Mouse (Mus musculus): ENCODE data around the gene Bnc2. TPM values are rescaled to one million over a fixed set of nuclear protein-coding genes. Genes with fewer than 3 reads are reported as not detected.

The Bnc2 gene
- polyA plus RNA-seq, 1 experiment from 2014 or later, result 7.7 TPM

DNA sequence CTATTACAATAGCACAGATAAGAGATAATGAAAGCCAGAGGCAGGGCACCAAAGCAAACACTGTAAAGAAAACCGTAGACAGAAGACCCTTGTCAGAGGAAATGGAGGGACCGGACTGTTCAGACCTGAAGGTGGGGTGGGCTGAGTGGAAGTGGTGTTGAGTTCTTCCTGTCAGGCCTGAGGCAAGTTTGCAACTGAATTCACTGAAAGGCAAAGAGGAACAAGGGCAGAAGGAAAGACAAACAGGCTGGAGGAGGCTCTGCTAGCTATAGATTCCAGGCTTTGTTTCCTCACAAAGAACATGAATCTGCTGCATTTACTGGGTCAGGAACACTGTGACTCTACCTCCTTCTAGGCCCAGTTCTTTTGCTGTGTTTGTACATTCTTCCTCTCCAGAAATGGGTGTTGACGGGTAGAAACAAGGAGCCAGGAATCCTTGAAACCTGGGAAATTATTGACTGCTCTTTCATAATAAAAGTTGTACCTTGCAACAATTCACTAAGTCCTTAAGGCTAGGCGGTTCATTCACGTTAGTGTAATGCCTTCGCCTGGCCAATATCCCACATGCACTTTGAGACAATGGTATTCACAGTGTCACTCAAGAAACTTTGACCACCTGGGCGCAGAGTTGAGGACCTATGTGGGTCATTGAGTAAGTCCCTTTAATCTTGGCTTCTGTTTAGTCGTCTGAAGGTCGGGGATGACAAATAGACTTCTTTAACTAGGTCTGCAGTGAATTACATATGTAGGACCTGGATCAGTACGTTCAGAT lies 445.7 kb downstream of the Bnc2 start:
- no peaks in the 10 kb centered on the region for H3K27me3 ChIP-seq (ENCODE audit: insufficient read depth, poor library complexity, severe bottlenecking)
- peaks cover 3% of the 10 kb centered on the region; the same call in 1 of the 2 replicates for H3K4me1 ChIP-seq
- H3K9me3 ChIP-seq, result no peaks in the 10 kb centered on the region
- no peaks in the 10 kb centered on the region for H3K36me3 ChIP-seq
- DNase-seq (ENCODE audit: low spot score), result peak; percentile 76
- no peak overlapping the region for H3K27ac ChIP-seq
- 64% methylated on average over 10 of the region's 10 CpGs for WGBS
- H3K4me3 ChIP-seq, result no peak overlapping the region

DNA sequence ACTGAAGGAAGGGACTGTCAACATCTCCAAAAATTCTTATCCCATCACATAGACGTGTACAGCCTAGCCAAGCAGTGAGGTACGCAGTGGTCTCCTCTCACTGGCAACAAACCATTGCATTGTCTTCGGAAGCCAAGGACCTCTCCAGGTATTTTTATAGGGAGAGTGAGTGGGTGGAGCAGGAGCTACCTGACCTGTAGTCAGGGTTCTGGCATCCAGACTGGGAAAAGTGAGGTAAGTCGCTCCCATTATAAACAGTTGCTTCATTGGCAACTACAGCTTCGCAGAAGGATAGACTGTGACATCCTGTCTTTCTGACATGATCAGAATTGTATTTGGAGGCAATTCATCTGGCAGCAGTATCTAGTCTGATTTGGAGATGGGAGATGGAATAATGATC lies 446.5 kb downstream of the Bnc2 start:
- H3K27me3 ChIP-seq (ENCODE audit: insufficient read depth, poor library complexity, severe bottlenecking), result no peaks in the 10 kb centered on the region
- H3K27ac ChIP-seq, result no peak overlapping the region
- DNase-seq (ENCODE audit: low spot score), result no peak
- H3K9me3 ChIP-seq, result no peaks in the 10 kb centered on the region
- H3K4me1 ChIP-seq, result peaks cover 3% of the 10 kb centered on the region; the same call in 1 of the 2 replicates
- 85% methylated on average over 5 of the region's 5 CpGs for WGBS
- H3K36me3 ChIP-seq, result no peaks in the 10 kb centered on the region
- H3K4me3 ChIP-seq, result no peak overlapping the region

Other genes starting within 250 kb of the Bnc2 start
- gene Cntln, start 209.0 kb upstream of the Bnc2 start, polyA plus RNA-seq (2016; fragmentation: Nextera tagmentation; extraction: Ambion mirVana), result 4.8 and 7.4 TPM in 2 replicates